Mouse (Mus musculus) myocyte (in vitro differentiated cells): ENCODE measurements around the gene Pcp4. TPM values are rescaled to one million over a fixed set of nuclear protein-coding genes. Genes with fewer than 3 reads are reported as not detected.

Experiments
- H3K27me3 ChIP-seq: one replicate; pipeline ENCODE4 v1.6.1; 2011; ENCODE audit not compliant: control insufficient read depth, insufficient read depth, insufficient read length
- H3K36me3 ChIP-seq: one replicate; pipeline ENCODE4 v1.6.1; 2011; ENCODE audit not compliant: control insufficient read depth, insufficient read depth
- H3K4me2 ChIP-seq: one replicate; pipeline ENCODE4 v1.6.1; 2011; ENCODE audit warnings: low read depth, control low read depth
- H3K4me3 ChIP-seq: one replicate; pipeline ENCODE4 v1.5.1; 2011; ENCODE audit warnings: mild to moderate bottlenecking, control low read depth, moderate library complexity
- H3K79me2 ChIP-seq: one replicate; pipeline ENCODE4 v1.6.1; 2011; ENCODE audit not compliant: control insufficient read depth, insufficient read depth
- H3ac ChIP-seq: one replicate; pipeline ENCODE4 v1.6.1; 2011; ENCODE audit not compliant: control insufficient read depth, insufficient read length
- CEBPB ChIP-seq: IDR thresholded peaks from 2 replicates; pipeline ENCODE4 v1.6.1; 2011; ENCODE audit warnings: mild to moderate bottlenecking, moderate library complexity; ENCODE audit not compliant: poor library complexity, insufficient read depth, severe bottlenecking
- E2F4 ChIP-seq: IDR thresholded peaks from one replicate; pipeline ENCODE4 v1.6.1; 2011; ENCODE audit warnings: mild to moderate bottlenecking, control low read depth, moderate library complexity; ENCODE audit not compliant: insufficient read depth
- MAX ChIP-seq: IDR thresholded peaks from one replicate; pipeline ENCODE4 v1.6.1; 2011; ENCODE audit warnings: low read depth, mild to moderate bottlenecking, control low read depth
- MYOD1 ChIP-seq, 3 experiments: IDR thresholded peaks; one replicate each; pipeline ENCODE4 v1.6.1; 2011; ENCODE audit warnings: control low read depth in 2 of 3, low read depth in 2 of 3, mild to moderate bottlenecking in 2 of 3, moderate library complexity in 1 of 3; ENCODE audit not compliant: insufficient read length in 2 of 3, control insufficient read depth in 1 of 3
- MYOG ChIP-seq, 3 experiments: IDR thresholded peaks; one replicate each; pipeline ENCODE4 v1.6.1; 2011; ENCODE audit warnings: control low read depth in 2 of 3, low read depth in 2 of 3, mild to moderate bottlenecking in 2 of 3; ENCODE audit not compliant: insufficient read length in 2 of 3, control insufficient read depth in 1 of 3, insufficient read depth in 1 of 3
- POLR2A ChIP-seq: IDR thresholded peaks from one replicate; pipeline ENCODE4 v1.6.1; 2011; ENCODE audit warnings: low read depth, mild to moderate bottlenecking, control low read depth, moderate library complexity; ENCODE audit not compliant: insufficient read length
- POLR2AphosphoS2 ChIP-seq: IDR thresholded peaks from one replicate; pipeline ENCODE4 v1.6.1; 2011; ENCODE audit warnings: low read depth, control low read depth; ENCODE audit not compliant: insufficient read length
- REST ChIP-seq: IDR thresholded peaks from one replicate; pipeline ENCODE4 v1.6.1; 2011; ENCODE audit warnings: mild to moderate bottlenecking, control low read depth, moderate library complexity; ENCODE audit not compliant: insufficient read depth, insufficient read length
- SRF ChIP-seq: IDR thresholded peaks from one replicate; pipeline ENCODE4 v1.6.1; 2011; ENCODE audit warnings: low read depth; ENCODE audit not compliant: control insufficient read depth, insufficient read length
- TCF12 ChIP-seq: IDR thresholded peaks from one replicate; pipeline ENCODE4 v1.6.1; 2011; ENCODE audit warnings: mild to moderate bottlenecking, control low read depth; ENCODE audit not compliant: poor library complexity, insufficient read depth, severe bottlenecking
- TCF3 ChIP-seq: IDR thresholded peaks from one replicate; pipeline ENCODE4 v1.6.1; 2011; ENCODE audit warnings: low read depth, control low read depth; ENCODE audit not compliant: insufficient read length
- USF1 ChIP-seq: IDR thresholded peaks from one replicate; pipeline ENCODE4 v1.6.1; 2011; ENCODE audit warnings: low read depth, mild to moderate bottlenecking, control low read depth, moderate library complexity
- polyA plus RNA-seq: library from polyadenylated mRNA; unstranded; fragments of >200 nt; fragmentation: generic; extraction: Trizol; gene quantifications from one replicate; pipeline ENCODE4 v1.2.1, GENCODE M21; 2012; ENCODE audit warnings: missing spikeins

Gene Pcp4
- polyA plus RNA-seq = not detected

- TF ChIP-seq TCF12 (no peak), MYOG (IDR thresholded peaks at IDR 0.05; ENCODE audit: control insufficient read depth in 1 of 3, insufficient read depth in 1 of 3, insufficient read length in 2 of 3, low read depth in 2 of 3) (no peak), TCF3 (no peak), MYOD1 (IDR thresholded peaks at IDR 0.05; ENCODE audit: control insufficient read depth in 1 of 3, insufficient read length in 2 of 3, low read depth in 2 of 3) (no peak)
- no peak within 1 kb of the TSS for H3K4me2 ChIP-seq
- H3K36me3 ChIP-seq = no peaks in the 10 kb centered on the region
- peaks cover 13% of the 10 kb centered on the region for H3K27me3 ChIP-seq
- no peak within 1 kb of the TSS for H3K4me3 ChIP-seq
- H3ac ChIP-seq = no peak within 1 kb of the TSS
- no peaks in the 10 kb centered on the region for H3K79me2 ChIP-seq
These were observed at the start of gene Pcp4 for GRCm38 (mm10) chr16:96467445-96467844. Gene Pcp4, plus strand, starts transcription at chr16:96467606.

GRCm38 (mm10) chr16:96425044-96425443 is 42.4 kb upstream of the Pcp4 start:
- H3K36me3 ChIP-seq = no peaks in the 10 kb centered on the region
- H3K27me3 ChIP-seq = no peaks in the 10 kb centered on the region
- TF ChIP-seq SRF = no peak
- no peak for TF ChIP-seq POLR2A
- no peak for TF ChIP-seq USF1
- no peak for TF ChIP-seq POLR2AphosphoS2
- no peak for TF ChIP-seq MAX
- no peak for TF ChIP-seq MYOG (IDR thresholded peaks at IDR 0.05; ENCODE audit: control insufficient read depth in 1 of 3, insufficient read depth in 1 of 3, insufficient read length in 2 of 3, low read depth in 2 of 3)
- no peak for TF ChIP-seq CEBPB
- no peak for TF ChIP-seq MYOD1 (IDR thresholded peaks at IDR 0.05; ENCODE audit: control insufficient read depth in 1 of 3, insufficient read length in 2 of 3, low read depth in 2 of 3)
- no peaks in the 10 kb centered on the region for H3K79me2 ChIP-seq
- no peak overlapping the region for H3K4me3 ChIP-seq
- no peak overlapping the region for H3ac ChIP-seq
- H3K4me2 ChIP-seq = no peak overlapping the region

- no peak overlapping the region for H3K4me3 ChIP-seq
- TF ChIP-seq REST (no peak), SRF (no peak), POLR2AphosphoS2 (no peak), MYOD1 (IDR thresholded peaks at IDR 0.05; ENCODE audit: control insufficient read depth in 1 of 3, insufficient read length in 2 of 3, low read depth in 2 of 3) (no peak), TCF3 (no peak), TCF12 (no peak)
- no peak overlapping the region for H3ac ChIP-seq
- no peaks in the 10 kb centered on the region for H3K27me3 ChIP-seq
- no peak overlapping the region for H3K4me2 ChIP-seq
- H3K36me3 ChIP-seq = no peaks in the 10 kb centered on the region
- no peaks in the 10 kb centered on the region for H3K79me2 ChIP-seq
These were observed 40.7 kb upstream of the Pcp4 start for GRCm38 (mm10) chr16:96426671-96427070.

DNA sequence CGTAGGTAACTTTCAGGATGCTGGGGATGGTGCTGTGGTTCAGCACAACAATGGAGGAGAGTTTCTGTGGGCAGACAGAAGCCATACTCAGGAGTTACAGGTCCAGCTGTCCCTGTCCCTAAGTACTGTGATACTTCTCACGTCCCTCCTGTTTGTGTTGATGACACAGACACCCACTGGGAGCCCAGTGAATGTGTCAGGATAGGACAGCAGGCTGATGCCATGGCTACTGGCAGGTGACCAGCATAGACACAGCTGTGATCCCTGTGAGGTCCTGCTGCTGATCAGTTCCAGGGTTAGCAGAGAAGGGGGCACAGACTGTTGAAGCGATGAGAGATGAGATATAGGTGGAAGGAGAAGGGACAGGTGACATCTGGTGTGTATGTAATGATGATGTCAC is 38.4 kb upstream of the Pcp4 start:
- no peaks in the 10 kb centered on the region for H3K36me3 ChIP-seq
- H3K4me2 ChIP-seq = no peak overlapping the region
- no peak overlapping the region for H3K4me3 ChIP-seq
- H3ac ChIP-seq = no peak overlapping the region
- H3K79me2 ChIP-seq = no peaks in the 10 kb centered on the region
- no peak for TF ChIP-seq REST
- no peak for TF ChIP-seq USF1
- TF ChIP-seq MYOG (IDR thresholded peaks at IDR 0.05; ENCODE audit: control insufficient read depth in 1 of 3, insufficient read depth in 1 of 3, insufficient read length in 2 of 3, low read depth in 2 of 3) = no peak
- no peak for TF ChIP-seq MAX
- no peak for TF ChIP-seq TCF12
- TF ChIP-seq POLR2A = no peak
- TF ChIP-seq POLR2AphosphoS2 = no peak
- no peak for TF ChIP-seq CEBPB
- TF ChIP-seq E2F4 = no peak
- TF ChIP-seq SRF = no peak
- no peaks in the 10 kb centered on the region for H3K27me3 ChIP-seq

- Histone ChIP-seq H3K79me2 (no peaks in the 10 kb centered on the region), H3ac (no peak overlapping the region)
These were observed 34.1 kb upstream of the Pcp4 start for GRCm38 (mm10) chr16:96433266-96433665.

More at GRCm38 (mm10) chr16:96433266-96433665, 34.1 kb upstream of the Pcp4 start:
- Histone ChIP-seq H3K4me2 (no peak overlapping the region), H3K27me3 (no peaks in the 10 kb centered on the region), H3K36me3 (no peaks in the 10 kb centered on the region), H3K4me3 (no peak overlapping the region)
- TF ChIP-seq SRF = no peak
- TF ChIP-seq USF1 = no peak
